Mouse (Mus musculus) lung, embryonic 14.5 days (tissue): ENCODE data around the gene Tmem63a. TPM values are rescaled to one million over a fixed set of nuclear protein-coding genes. Genes with fewer than 3 reads are reported as not detected.

Experiments
- ATAC-seq: fragments of 200-750 bp; cut with Nextera tagmentation; 2 replicates; pipeline ENCODE4 v1.8.0; 2017; ENCODE audit warnings: mild to moderate bottlenecking, moderate TSS enrichment, moderate library complexity; ENCODE audit not compliant: insufficient read depth
- DNase-seq: peaks from one replicate; pipeline ENCODE4 v3.0.0-alpha.2; 2015
- H3K27ac ChIP-seq: fragments of 300-500 bp; sonication (generic); 2 replicates; pipeline ENCODE4 v1.5.1; 2014; ENCODE audit warnings: low read depth, mild to moderate bottlenecking, moderate library complexity
- H3K27me3 ChIP-seq: fragments of 300-500 bp; sonication (generic); 2 replicates; pipeline ENCODE4 v1.6.1; 2014; ENCODE audit warnings: low read length, control low read depth; ENCODE audit not compliant: insufficient read depth
- H3K36me3 ChIP-seq: fragments of 300-500 bp; sonication (generic); 2 replicates; pipeline ENCODE4 v1.6.1; 2014; ENCODE audit warnings: control low read depth; ENCODE audit not compliant: insufficient read depth
- H3K4me1 ChIP-seq: fragments of 300-500 bp; sonication (generic); 2 replicates; pipeline ENCODE4 v1.6.1; 2014; ENCODE audit warnings: antibody characterized with exemption, control low read depth; ENCODE audit not compliant: insufficient read depth
- H3K4me2 ChIP-seq: fragments of 300-500 bp; sonication (generic); 2 replicates; pipeline ENCODE4 v1.6.1; 2014; ENCODE audit warnings: mild to moderate bottlenecking
- H3K4me3 ChIP-seq: fragments of 300-500 bp; sonication (generic); 2 replicates; pipeline ENCODE4 v1.5.1; 2014; ENCODE audit warnings: low read depth, low read length
- H3K9ac ChIP-seq: fragments of 300-500 bp; sonication (generic); 2 replicates; pipeline ENCODE4 v1.6.1; 2014
- H3K9me3 ChIP-seq: fragments of 300-500 bp; sonication (generic); 2 replicates; pipeline ENCODE4 v1.6.1; 2016; ENCODE audit warnings: low read depth, low read length, control low read depth
- CTCF ChIP-seq: IDR thresholded peaks from 2 replicates; pipeline ENCODE4 v1.5.1; 2016; ENCODE audit warnings: antibody characterized with exemption, low read depth
- WGBS: fragments of 180-500 bp; shearing (Covaris S2); extraction: QIAGEN DNeasy Blood & Tissue Kit; methylation state at CpG from one replicate; pipeline ENCODE4 v1.1.7; 2014; 5-methylcytosine and 5-hydroxymethylcytosine counted together
- polyA plus RNA-seq: library from polyadenylated mRNA; unstranded; fragments of >200 nt; fragmentation: Nextera tagmentation; extraction: Ambion mirVana; gene quantifications from 2 replicates; pipeline ENCODE4 v1.2.1, GENCODE M21; 2014

Gene Tmem63a
- polyA plus RNA-seq, 1 experiment from 2014 or later = 10.9 TPM

DNA sequence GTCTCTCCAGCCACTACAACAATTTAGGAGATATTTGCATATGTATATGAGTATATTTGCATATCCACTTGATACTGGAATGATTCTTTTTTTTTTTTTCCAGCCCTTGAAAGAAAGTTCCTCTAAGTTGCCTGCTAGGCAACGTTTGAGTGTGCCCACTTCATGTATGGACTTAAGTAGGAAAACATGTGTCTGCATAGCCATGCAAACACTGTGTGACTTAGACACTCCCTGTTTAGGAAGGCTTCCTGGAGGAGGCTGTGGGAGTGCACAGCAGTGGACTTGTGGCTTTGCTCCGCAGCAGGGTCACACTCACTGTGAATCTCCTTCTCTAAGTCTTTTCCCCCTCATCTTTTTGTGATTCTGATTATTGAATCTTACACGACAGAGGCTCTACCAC lies 16.7 kb downstream of the Tmem63a start:
- no peak overlapping the region for H3K4me2 ChIP-seq
- ATAC-seq = no peak
- H3K4me1 ChIP-seq = no peaks in the 10 kb centered on the region
- 58% methylated on average over 3 of the region's 3 CpGs for WGBS
- H3K27ac ChIP-seq = no peak overlapping the region
- no peak for DNase-seq
- peaks cover 31% of the 10 kb centered on the region for H3K36me3 ChIP-seq
- H3K9ac ChIP-seq = no peak overlapping the region
- H3K4me3 ChIP-seq = no peak overlapping the region
- no peaks in the 10 kb centered on the region for H3K9me3 ChIP-seq
- no peaks in the 10 kb centered on the region for H3K27me3 ChIP-seq
- TF ChIP-seq CTCF = no peak

DNA sequence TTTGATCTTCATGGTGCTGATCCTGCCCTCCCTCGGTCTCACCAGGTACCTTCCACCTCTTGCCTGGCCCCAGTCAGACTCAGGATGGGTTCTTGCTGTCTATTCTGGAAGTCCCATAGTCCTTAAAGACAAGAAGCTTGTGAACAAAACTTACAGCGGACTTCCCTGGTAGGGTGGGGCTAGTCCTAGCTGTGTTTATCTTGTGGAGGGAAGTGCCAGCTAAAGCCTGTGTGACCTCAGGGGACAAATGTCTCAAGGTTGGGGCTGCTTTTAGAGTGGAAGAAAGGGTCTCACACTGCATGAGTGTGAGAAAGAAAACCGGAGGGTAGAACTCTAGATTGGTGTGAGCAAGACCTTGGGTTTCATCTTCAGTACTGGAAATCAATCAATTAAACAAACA lies 23.6 kb downstream of the Tmem63a start:
- ATAC-seq = no peak
- no peak overlapping the region for H3K4me3 ChIP-seq
- no peak overlapping the region for H3K4me2 ChIP-seq
- no peaks in the 10 kb centered on the region for H3K9me3 ChIP-seq
- no peak overlapping the region for H3K27ac ChIP-seq
- H3K4me1 ChIP-seq = no peaks in the 10 kb centered on the region
- no peaks in the 10 kb centered on the region for H3K27me3 ChIP-seq
- TF ChIP-seq CTCF = no peak
- 73% methylated on average over 3 of the region's 3 CpGs for WGBS
- no peak for DNase-seq
- no peak overlapping the region for H3K9ac ChIP-seq
- peaks cover 17% of the 10 kb centered on the region for H3K36me3 ChIP-seq

DNA sequence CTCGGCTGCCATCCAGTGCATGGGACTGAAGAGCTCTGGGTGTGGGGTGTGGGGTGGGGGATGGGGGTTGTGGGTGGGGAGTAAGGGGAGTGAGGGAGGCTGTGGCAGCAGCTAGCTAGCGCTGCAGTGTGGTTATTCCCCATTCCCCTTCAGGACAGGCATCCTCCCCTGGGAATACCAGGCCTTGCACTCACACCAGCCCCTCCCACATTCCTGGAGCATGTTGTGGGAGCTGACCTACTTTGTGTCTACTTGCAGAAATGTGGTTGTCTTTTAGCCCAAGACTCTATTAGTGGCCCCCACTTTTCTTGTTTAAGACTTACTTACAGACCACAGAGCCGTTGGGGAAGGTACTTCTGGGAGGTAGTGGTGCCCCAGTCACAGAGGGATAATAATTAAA lies 24.4 kb downstream of the Tmem63a start:
- no peak overlapping the region for H3K27ac ChIP-seq
- DNase-seq = no peak

GRCm38 (mm10) chr1:180967261-180967660 lies 25.1 kb downstream of the Tmem63a start:
- H3K4me2 ChIP-seq = no peak overlapping the region
- H3K27me3 ChIP-seq = no peaks in the 10 kb centered on the region
- H3K9me3 ChIP-seq = no peaks in the 10 kb centered on the region
- H3K4me3 ChIP-seq = no peak overlapping the region
- H3K9ac ChIP-seq = no peak overlapping the region
- DNase-seq (no peak), ATAC-seq (no peak)
- 75% methylated on average over 7 of the region's 7 CpGs for WGBS
- TF ChIP-seq CTCF = no peak
- peaks cover 6% of the 10 kb centered on the region; the same call in 1 of the 2 replicates for H3K36me3 ChIP-seq
- H3K27ac ChIP-seq = no peak overlapping the region
- H3K4me1 ChIP-seq = no peaks in the 10 kb centered on the region

More for the DNA sequence above, 24.4 kb downstream of the Tmem63a start:
- H3K4me3 ChIP-seq = no peak overlapping the region
- TF ChIP-seq CTCF = no peak
- ATAC-seq = no peak
- H3K27me3 ChIP-seq = no peaks in the 10 kb centered on the region
- H3K9ac ChIP-seq = no peak overlapping the region
- H3K4me1 ChIP-seq = no peaks in the 10 kb centered on the region
- H3K36me3 ChIP-seq = peaks cover 13% of the 10 kb centered on the region
- 49% methylated on average over 3 of the region's 3 CpGs for WGBS
- no peak overlapping the region for H3K4me2 ChIP-seq
- H3K9me3 ChIP-seq = no peaks in the 10 kb centered on the region

- no peaks in the 10 kb centered on the region for H3K4me1 ChIP-seq
- H3K27me3 ChIP-seq = no peaks in the 10 kb centered on the region
- H3K9me3 ChIP-seq = no peaks in the 10 kb centered on the region
- no peak for TF ChIP-seq CTCF
- no peak overlapping the region for H3K4me2 ChIP-seq
- H3K4me3 ChIP-seq = no peak overlapping the region
- 0 out of 2 replicates have a peak, but pooled peaks cover 8% of the 10 kb centered on the region for H3K36me3 ChIP-seq
- DNase-seq (no peak), ATAC-seq (no peak)
- 82% methylated on average over 10 of the region's 11 CpGs for WGBS
- H3K27ac ChIP-seq = no peak overlapping the region
- H3K9ac ChIP-seq = no peak overlapping the region
Observed at GRCm38 (mm10) chr1:180972941-180973340, 30.8 kb downstream of the Tmem63a start.

DNA sequence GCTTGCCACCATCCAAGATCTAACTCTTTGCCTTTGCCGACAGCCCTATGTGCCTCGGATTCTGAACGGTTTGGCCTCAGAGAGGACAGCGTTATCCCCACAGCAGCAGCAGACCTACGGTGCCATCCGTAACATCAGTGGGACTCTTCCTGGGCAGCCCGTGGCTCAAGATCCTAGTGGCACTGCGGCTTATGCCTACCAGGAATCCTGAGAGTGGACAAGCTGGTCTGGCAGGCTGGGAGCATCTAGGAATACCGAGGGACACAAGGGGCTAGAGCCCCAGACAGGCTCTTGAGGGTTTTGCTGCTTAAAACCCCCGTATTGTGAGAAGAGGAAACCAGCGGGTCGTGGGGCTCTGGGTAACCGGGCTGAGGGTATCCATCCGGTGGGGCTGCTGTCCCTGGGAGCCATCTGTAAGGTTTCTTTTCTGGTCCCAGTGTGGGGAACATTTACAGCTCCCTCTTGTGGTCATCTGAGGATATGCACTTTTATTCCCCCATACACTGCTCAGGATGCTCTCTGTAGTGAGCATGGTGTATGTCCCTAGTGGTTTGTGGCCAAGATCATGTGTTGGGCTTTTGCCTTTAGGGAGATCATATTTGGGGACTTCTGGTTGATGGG lies 32.1 kb downstream of the Tmem63a start:
- H3K9ac ChIP-seq = no peak overlapping the region
- H3K27me3 ChIP-seq = no peaks in the 10 kb centered on the region
- 0 out of 2 replicates have a peak, but pooled peaks cover 4% of the 10 kb centered on the region for H3K36me3 ChIP-seq
- TF ChIP-seq CTCF = peak; percentile 91
- WGBS = 54% methylated on average over 14 of the region's 14 CpGs
- no peak overlapping the region for H3K4me2 ChIP-seq
- H3K4me1 ChIP-seq = no peaks in the 10 kb centered on the region
- no peak overlapping the region for H3K27ac ChIP-seq
- H3K9me3 ChIP-seq = no peaks in the 10 kb centered on the region
- ATAC-seq (peak; percentile 72; the same call in 1 of the 2 replicates), DNase-seq (peak; percentile 85)
- H3K4me3 ChIP-seq = no peak overlapping the region

GRCm38 (mm10) chr1:180976110-180976679 lies 34.1 kb downstream of the Tmem63a start:
- peak; percentile 75 for TF ChIP-seq CTCF
- Histone ChIP-seq H3K9ac (no peak overlapping the region), H3K27me3 (no peaks in the 10 kb centered on the region), H3K27ac (no peak overlapping the region), H3K4me3 (no peak overlapping the region), H3K4me1 (no peaks in the 10 kb centered on the region), H3K9me3 (no peaks in the 10 kb centered on the region), H3K36me3 (0 out of 2 replicates have a peak, but pooled peaks cover 3% of the 10 kb centered on the region), H3K4me2 (no peak overlapping the region)
- 58% methylated on average over 4 of the region's 4 CpGs for WGBS
- DNase-seq = peak; percentile 52
- ATAC-seq = no peak
